Mouse (Mus musculus) liver, embryonic 14.5 days (tissue): ENCODE results near the gene Zbtb22. TPM values are rescaled to one million over a fixed set of nuclear protein-coding genes. Genes with fewer than 3 reads are reported as not detected.

Source experiments
- ATAC-seq: fragments of 200-750 bp; cut with Nextera tagmentation; 2 replicates; pipeline ENCODE4 v1.8.0; 2017; ENCODE audit warnings: moderate number of reproducible peaks, mild to moderate bottlenecking, moderate library complexity; ENCODE audit not compliant: insufficient read depth
- DNase-seq, 3 experiments: peaks; one replicate each; pipeline ENCODE4 v3.0.0-alpha.2; 2012 to 2013; ENCODE audit warnings: low read depth in 3 of 3, low spot score in 3 of 3
- H3K27ac ChIP-seq: fragments of 300-500 bp; sonication (generic); 2 replicates; pipeline ENCODE4 v1.5.1; 2014; ENCODE audit warnings: moderate library complexity, mild to moderate bottlenecking, control low read depth, inconsistent platforms
- H3K27me3 ChIP-seq: fragments of 300-500 bp; sonication (generic); 2 replicates; pipeline ENCODE4 v1.6.1; 2014; ENCODE audit warnings: mild to moderate bottlenecking, low read length, moderate library complexity; ENCODE audit not compliant: control insufficient read depth, insufficient read depth
- H3K36me3 ChIP-seq: fragments of 300-500 bp; sonication (generic); replicated peaks from 2 replicates; pipeline ENCODE4 v1.6.1; 2014; ENCODE audit warnings: low read depth; ENCODE audit not compliant: control insufficient read depth, insufficient read depth
- H3K4me1 ChIP-seq, 2 experiments: fragments of 200-500 bp in 1 of 2; fragments of 300-500 bp in 1 of 2; sonication (generic) in 1 of 2; replicated peaks; 2 replicates each; pipeline ENCODE4 v1.6.1; 2012 to 2014; ENCODE audit warnings: antibody characterized with exemption in 1 of 2, inconsistent platforms in 1 of 2, low read length in 1 of 2; ENCODE audit not compliant: control insufficient read depth in 2 of 2, insufficient read depth in 2 of 2
- H3K4me2 ChIP-seq: fragments of 300-500 bp; sonication (generic); 2 replicates; pipeline ENCODE4 v1.6.1; 2014; ENCODE audit warnings: low read depth, mild to moderate bottlenecking, control low read depth, moderate library complexity
- H3K4me3 ChIP-seq, 2 experiments: fragments of 200-500 bp in 1 of 2; fragments of 300-500 bp in 1 of 2; sonication (generic) in 1 of 2; 2 replicates each; pipeline ENCODE4 v1.5.1; 2012 to 2014; ENCODE audit warnings: low read depth in 2 of 2, low read length in 2 of 2, mild to moderate bottlenecking in 2 of 2, control low read depth in 1 of 2, inconsistent platforms in 1 of 2, moderate library complexity in 1 of 2; ENCODE audit not compliant: insufficient read depth in 1 of 2
- H3K9ac ChIP-seq: fragments of 300-500 bp; sonication (generic); replicated peaks from 2 replicates; pipeline ENCODE4 v1.6.1; 2014; ENCODE audit warnings: mild to moderate bottlenecking, control low read depth, moderate library complexity
- H3K9me3 ChIP-seq: fragments of 300-500 bp; sonication (generic); 2 replicates; pipeline ENCODE4 v1.6.1; 2016; ENCODE audit warnings: low read length, mixed read lengths; ENCODE audit not compliant: control insufficient read depth
- CTCF ChIP-seq: IDR thresholded peaks from 2 replicates; pipeline ENCODE4 v1.5.1; 2016; ENCODE audit warnings: antibody characterized with exemption, low read depth, control low read depth
- EP300 ChIP-seq: IDR thresholded peaks from 2 replicates; pipeline ENCODE4 v1.6.1; 2016; ENCODE audit warnings: antibody characterized with exemption, low read depth
- WGBS: fragments of 180-500 bp; shearing (Covaris S2); extraction: QIAGEN DNeasy Blood & Tissue Kit; methylation state at CpG from one replicate; pipeline ENCODE4 v1.1.7; 2014; ENCODE audit not compliant: insufficient replicate concordance; 5-methylcytosine and 5-hydroxymethylcytosine counted together
- polyA plus RNA-seq, 2 experiments: library from polyadenylated mRNA; depleted of rRNA in 1 of 2; stranded (reverse) in 1 of 2; unstranded in 1 of 2; fragments of >200 nt; fragmentation: Nextera tagmentation in 1 of 2; extraction: Ambion mirVana in 1 of 2; gene quantifications; 2 replicates each; pipeline versions ENCODE4 v1.2.1 to v1.2.3; 2012 to 2014

The Zbtb22 gene
- polyA plus RNA-seq, 2 experiments: 4.8 to 12.1 TPM

DNA sequence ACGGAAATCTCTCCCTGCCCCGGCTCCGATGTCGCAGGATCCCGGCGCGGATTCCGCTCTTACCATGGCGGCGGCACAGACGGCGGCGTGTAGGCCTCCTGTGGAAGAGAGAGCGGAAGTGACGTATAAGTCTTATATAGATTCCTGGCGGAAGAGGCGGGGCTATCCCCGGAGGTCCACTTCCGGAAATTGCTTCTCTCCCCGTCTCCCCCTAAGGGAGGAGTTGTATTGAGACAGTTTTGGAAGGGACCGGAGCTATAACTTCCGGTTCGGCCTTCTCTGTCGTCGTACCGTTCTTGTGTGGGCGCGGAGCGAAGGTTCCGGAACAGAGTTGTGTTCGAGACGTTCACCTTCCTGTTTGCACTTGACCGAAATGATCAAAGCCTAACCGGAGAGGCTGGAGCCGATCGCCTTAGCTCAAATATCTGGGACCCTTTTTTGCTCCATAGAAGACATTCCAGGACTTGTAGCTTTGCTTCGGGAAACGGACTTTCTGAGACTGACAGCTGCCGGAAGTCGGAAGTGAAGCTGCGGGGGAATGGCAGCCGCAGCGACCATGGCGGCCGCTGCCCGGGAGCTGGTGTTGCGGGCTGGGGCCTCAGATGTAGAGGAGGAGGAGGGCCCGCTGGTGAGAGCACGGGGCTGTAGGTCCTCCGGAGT is 40.0 kb downstream of the Zbtb22 start, which contains the start of the genes Vps52 and Rps18:
TSS of gene Vps52 (plus strand) at position 258 of the 660 bp plus-strand sequence.
TSS of gene Rps18 (minus strand) at position 447 of the 660 bp plus-strand sequence.
- Histone ChIP-seq H3K4me3 (peak within 1 kb of the TSS; percentile 82 to 91), H3K4me2 (peak within 1 kb of the TSS; percentile 89), H3K27me3 (no peaks in the 10 kb centered on the region), H3K27ac (peak within 1 kb of the TSS; percentile 67), H3K9me3 (no peaks in the 10 kb centered on the region), H3K36me3 (peaks cover 28% of the 10 kb centered on the region), H3K9ac (peak within 1 kb of the TSS; percentile 94), H3K4me1 (peaks cover 17 to 20% of the 10 kb centered on the region in 2 experiments)
- under 1% methylated on average over 50 of the region's 50 CpGs for WGBS
- DNase-seq (peak; percentile 97 to 98 (median 97)), ATAC-seq (peak; percentile 83)
- peak; percentile 38 for TF ChIP-seq CTCF
- peak; percentile 15; the same call in 1 of the 2 replicates for TF ChIP-seq EP300

DNA sequence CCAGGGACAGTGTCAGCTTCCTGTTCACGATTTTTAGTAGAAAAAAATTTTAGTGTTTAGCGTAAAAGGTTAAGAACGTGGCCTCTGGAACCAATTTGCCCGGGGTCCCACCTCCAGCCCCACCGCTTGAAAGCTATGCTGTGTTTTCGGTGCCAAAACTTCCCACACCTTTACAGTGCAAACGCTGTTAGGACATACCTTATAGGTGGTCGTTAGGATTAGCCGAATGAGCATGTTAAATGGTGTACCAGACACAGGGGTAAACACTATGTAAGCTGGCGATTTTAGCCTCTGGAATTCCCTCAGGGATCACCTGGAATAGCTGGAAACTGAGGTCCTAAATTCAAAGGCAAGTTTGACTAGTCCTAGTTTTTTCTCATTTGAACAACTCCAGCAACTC is 40.6 kb downstream of the Zbtb22 start:
- H3K4me2 ChIP-seq: peak overlapping the region; percentile 82
- H3K36me3 ChIP-seq: peaks cover 28% of the 10 kb centered on the region
- H3K27ac ChIP-seq: peak overlapping the region; percentile 67
- no peaks in the 10 kb centered on the region for H3K9me3 ChIP-seq
- H3K4me3 ChIP-seq: peak overlapping the region; percentile 82 to 91
- ATAC-seq (no peak), DNase-seq (no peak)
- peak overlapping the region; percentile 94 for H3K9ac ChIP-seq
- H3K27me3 ChIP-seq: no peaks in the 10 kb centered on the region
- WGBS: 5% methylated on average over 10 of the region's 10 CpGs
- TF ChIP-seq CTCF: no peak
- no peak for TF ChIP-seq EP300
- peaks cover 15 to 18% of the 10 kb centered on the region in 2 experiments for H3K4me1 ChIP-seq

DNA sequence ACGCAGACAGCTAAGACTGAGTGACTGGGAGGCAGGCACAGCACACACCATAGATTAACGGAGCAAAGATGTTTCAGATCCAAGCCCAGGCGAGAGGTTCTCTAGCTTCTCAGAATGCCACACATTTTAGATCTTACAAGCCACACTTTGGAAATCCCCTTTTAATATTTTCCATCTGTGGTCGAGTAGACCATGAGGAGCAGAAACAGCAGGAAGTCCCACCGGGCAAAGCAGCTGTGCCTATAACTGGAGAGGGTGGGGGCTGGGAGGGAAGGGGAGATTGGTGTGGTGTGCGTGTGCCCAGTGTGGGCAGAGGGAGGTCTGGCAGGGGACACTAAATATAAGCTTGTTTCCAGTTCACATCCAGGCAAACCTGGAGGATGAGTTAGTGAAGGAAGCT is 41.8 kb downstream of the Zbtb22 start:
- 76% methylated on average over 6 of the region's 6 CpGs for WGBS
- Histone ChIP-seq H3K36me3 (peaks cover 21% of the 10 kb centered on the region), H3K4me2 (no peak overlapping the region), H3K4me1 (peaks cover 14 to 15% of the 10 kb centered on the region in 2 experiments), H3K4me3 (no peak overlapping the region), H3K9ac (no peak overlapping the region), H3K27me3 (no peaks in the 10 kb centered on the region), H3K9me3 (no peaks in the 10 kb centered on the region), H3K27ac (no peak overlapping the region)
- ATAC-seq (no peak), DNase-seq (no peak)
- TF ChIP-seq CTCF: no peak
- no peak for TF ChIP-seq EP300

DNA sequence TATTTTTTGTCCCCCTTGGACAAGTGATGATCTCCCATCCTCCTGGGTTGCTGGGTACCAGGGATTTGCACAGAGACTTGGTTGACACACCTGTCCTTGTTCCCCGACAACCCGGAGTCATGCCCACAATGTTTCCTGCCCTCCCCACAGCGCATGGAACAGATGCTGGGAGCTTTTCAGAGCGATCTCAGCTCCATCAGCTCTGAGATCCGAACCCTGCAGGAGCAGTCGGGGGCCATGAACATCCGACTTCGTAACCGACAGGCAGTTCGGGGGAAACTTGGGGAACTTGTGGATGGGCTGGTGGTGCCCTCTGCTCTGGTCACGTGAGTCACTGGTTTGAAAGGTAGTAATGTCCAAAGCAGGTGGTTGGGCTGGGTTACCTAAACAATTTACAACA is 42.7 kb downstream of the Zbtb22 start:
- WGBS: 89% methylated on average over 11 of the region's 11 CpGs

DNA sequence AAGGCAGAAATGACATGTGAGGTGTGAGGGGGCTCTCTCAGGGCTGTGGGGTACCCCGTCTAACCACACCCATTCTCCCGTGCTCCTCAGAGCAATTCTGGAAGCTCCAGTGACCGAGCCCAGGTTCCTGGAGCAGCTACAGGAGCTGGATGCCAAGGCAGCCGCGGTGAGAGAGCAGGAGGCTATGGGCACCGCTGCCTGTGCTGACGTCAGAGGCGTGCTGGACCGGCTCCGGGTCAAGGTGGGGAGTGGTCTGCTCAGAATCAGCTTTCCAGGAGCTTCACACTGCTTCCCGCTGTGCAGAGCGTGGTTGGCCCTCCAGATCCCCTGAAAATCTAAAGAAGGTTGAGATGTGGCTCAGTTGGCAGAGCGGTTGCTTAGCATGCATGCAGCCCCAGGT is 43.4 kb downstream of the Zbtb22 start:
- no peak overlapping the region for H3K27ac ChIP-seq
- no peak overlapping the region for H3K9ac ChIP-seq
- ATAC-seq: no peak
- peaks cover 5% of the 10 kb centered on the region for H3K36me3 ChIP-seq
- peaks cover 3 to 8% of the 10 kb centered on the region in 2 experiments for H3K4me1 ChIP-seq
- TF ChIP-seq CTCF (no peak), EP300 (no peak)
- H3K9me3 ChIP-seq: no peaks in the 10 kb centered on the region
- no peaks in the 10 kb centered on the region for H3K27me3 ChIP-seq
- DNase-seq: no peak
- no peak overlapping the region for H3K4me2 ChIP-seq
- no peak overlapping the region for H3K4me3 ChIP-seq
- 88% methylated on average over 13 of the region's 13 CpGs for WGBS

More for the DNA sequence above, 42.7 kb downstream of the Zbtb22 start:
- DNase-seq (no peak), ATAC-seq (no peak)
- no peaks in the 10 kb centered on the region for H3K27me3 ChIP-seq
- TF ChIP-seq EP300 (no peak), CTCF (no peak)
- H3K4me2 ChIP-seq: no peak overlapping the region
- H3K27ac ChIP-seq: no peak overlapping the region
- H3K4me3 ChIP-seq: no peak overlapping the region
- peaks cover 5 to 11% of the 10 kb centered on the region in 2 experiments for H3K4me1 ChIP-seq
- no peak overlapping the region for H3K9ac ChIP-seq
- H3K9me3 ChIP-seq: no peaks in the 10 kb centered on the region
- H3K36me3 ChIP-seq: peaks cover 12% of the 10 kb centered on the region
